Mouse (Mus musculus) adrenal gland, postnatal 25 days (tissue): ENCODE measurements at regions not wholly inside any gene's neighbourhood (a gene's known extent, or its start where the extent isn't known, plus 50 kb on each side); places are given as distances from the start of the nearest gene placed in this dataset.

Experiments
- microRNA-seq, 2 experiments: library from miRNA; unstranded; fragments of <30 nt; microRNA quantifications; one replicate each; pipeline ENCODE4 v1.2.0; 2021

Small RNA genes lying in the stretch of these regions (microRNA-seq; reads per million reads assigned to microRNA genes)
- 0 reads per million in 2 experiments for gene Gm24973
